Mouse (Mus musculus): ENCODE data around the gene Paqr8.
A peak's percentile ranks its signal among the peaks of the same experiment; 100 is the strongest.

Paqr8 gene

DNA sequence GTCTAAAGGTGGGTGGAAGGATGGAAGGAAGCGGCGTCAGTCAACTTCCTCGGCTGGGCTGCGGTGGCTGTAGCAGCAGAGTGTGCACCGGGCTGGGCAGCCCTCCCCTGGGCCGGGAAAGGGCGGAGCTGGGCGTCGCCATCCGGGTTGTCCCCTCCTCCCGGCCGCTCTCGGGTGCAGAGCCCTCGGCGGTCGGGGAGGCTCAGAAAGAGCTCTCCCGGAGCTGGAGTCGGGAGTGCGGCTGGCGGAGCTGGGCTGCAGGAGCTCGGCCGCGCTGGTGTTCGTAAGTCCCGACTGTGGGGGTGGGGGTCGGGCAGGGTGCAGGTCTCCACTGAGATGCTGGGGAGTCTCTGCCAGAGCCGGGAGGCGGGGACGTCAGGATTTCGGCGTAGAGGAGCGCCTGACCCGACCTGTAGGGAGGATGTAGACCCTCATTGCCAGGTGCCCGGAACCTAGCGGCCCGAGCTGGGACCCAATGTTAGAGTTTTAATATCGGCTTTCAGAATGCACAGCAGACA, at the start of gene Paqr8:
TSS of gene Paqr8 (plus strand) at position 203 of the 518 bp plus-strand sequence.
- peak; percentile 85 for DNase-seq

DNA sequence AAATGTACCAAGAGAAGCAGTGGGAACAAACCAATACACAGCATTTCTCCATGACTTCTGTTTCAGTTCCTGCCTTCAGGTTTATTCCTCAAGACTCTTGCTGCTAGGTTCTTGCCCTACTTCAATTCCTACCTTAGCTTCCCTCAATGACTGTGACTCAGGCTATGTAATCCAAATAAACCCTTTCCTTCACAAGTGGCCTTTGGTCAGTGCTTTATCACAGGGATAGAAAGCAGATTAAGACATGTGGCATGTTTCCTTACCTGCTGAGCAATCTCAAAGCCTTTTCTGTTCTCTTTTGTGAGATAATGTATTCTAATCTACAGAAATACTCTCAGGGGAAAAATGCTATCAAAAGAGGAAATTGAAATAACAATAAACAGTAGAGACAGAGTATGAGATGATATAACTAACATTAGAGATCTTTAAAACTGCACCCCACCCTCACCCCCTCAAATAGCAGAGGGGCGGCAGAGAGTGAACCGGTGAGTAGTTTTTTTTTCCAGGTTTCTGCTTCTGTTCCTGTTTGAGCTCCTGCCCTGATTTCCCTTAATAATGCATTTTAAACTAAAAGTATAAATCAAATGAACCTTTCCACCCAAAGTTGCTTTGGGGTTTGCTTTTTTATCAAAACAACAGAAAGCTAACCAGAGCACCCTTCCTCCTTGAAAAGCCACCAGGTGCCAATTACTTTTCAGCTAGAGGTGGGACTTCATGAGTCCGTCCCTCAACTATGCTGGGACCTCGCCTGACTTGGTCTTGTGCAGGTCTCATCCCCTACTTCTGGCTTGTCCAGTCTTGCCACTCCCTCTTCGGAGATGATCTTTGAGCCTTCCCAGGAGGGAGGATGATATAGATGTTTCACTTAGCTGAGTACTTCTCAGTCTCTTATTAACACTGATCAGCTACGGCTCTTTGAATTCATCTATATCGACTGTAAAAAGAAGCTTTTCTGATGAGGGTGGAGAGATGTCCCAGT, 33.2 kb upstream of the Paqr8 start:
- DNase-seq = no peak

DNA sequence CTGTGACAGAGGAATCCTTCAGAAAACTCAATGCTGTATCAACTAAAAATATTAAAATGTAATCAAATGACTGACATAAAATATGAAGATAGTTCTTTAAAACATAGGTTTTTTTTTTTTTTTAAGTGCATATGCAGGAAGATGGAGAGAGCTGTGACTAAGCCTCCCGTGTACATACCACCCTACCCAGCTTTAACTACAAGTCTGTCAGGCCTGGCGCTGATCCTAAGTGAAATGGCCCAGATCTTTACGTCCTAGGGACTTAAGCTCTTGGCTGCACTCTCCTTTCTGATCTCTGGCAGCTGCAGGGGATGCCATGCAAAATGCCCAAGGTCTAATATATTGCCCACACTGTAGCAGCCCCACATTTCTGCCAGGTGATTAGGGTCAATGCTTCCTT, 29.6 kb upstream of the Paqr8 start:
- no peak for DNase-seq

DNA sequence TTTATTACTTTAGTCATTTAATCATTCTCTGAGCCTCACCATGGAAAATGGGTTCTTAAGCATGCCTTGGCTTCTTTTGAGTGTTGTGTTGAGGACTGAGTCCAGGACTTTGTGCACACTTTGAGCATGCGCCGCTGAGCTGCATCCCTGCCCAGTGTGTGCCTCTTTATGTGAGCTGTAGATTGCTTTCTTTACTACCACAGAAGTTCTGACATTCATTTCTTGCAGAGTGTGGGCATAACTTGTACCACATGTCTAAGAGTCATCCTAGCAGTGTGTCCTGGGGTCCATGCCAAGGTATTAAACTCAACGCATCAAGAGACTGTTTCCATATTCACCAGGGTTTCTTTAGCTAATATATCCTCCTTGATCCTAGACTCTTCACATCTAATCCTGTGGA, 28.5 kb upstream of the Paqr8 start:
- DNase-seq = no peak

GRCm38 (mm10) chr1:20863452-20864172, 26.8 kb upstream of the Paqr8 start:
- DNase-seq = no peak

- no peak for DNase-seq
Measured at GRCm38 (mm10) chr1:20867241-20867902, 23.0 kb upstream of the Paqr8 start.

DNA sequence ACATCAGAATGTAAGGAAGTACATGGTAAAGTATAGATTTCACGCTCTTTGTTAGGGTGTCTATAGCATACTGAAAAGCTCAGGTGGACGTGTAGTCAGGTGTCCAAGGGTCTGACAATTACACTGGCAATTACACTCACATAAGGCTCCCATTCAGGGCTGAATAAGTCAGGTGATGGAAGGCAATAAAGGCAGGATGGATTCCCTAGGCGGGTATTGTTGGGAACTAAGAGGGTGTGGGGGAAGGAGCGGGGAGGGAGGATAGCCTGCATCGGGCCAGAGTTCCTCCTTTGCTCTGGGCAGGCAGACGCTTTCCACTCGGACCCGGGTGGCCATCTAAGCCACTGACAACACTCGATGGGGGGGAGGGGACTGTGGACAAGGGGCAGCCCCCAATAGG, 22.4 kb upstream of the Paqr8 start:
- no peak for DNase-seq

DNA sequence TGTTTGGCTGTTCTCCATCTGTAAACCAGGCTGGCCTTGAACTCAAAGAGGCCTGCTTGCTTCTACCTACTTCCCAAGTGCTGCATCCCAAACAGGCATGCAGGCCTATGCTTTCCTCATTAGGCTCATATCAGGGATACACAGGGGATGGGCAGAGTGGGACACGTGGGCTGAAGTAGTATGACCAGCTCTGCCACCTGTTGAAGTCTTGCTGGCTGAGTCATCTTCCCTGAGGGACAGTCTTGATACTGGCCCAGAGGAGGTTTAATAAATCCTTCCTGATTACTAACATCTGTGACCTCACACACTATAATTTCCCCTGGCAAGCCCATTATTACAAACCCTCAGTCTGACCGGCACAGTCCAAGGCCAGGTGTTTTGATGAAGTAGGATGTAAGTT, 19.5 kb upstream of the Paqr8 start:
- DNase-seq = no peak

DNA sequence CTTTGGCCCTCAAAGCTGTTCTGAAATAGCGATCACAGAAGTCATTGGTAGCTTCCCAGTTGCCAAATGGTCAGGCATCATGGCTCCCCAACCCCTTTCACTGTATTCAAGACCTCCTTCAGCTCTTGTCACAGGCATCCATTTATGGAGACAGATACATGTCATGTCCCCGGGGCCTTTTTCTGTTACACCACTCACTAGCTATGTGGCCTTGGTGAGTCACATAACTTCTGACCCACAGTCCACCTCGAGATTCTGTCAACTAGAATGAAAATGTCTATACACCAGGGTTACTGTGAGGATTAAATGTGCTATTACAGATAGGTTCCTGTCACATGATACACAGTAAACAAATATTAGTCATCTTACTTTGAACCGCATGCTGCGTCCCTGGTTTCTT, 17.9 kb upstream of the Paqr8 start:
- DNase-seq = no peak

GRCm38 (mm10) chr1:20874061-20874460, 16.3 kb upstream of the Paqr8 start:
- DNase-seq = no peak

GRCm38 (mm10) chr1:20877355-20877754, 13.1 kb upstream of the Paqr8 start:
- no peak for DNase-seq

- no peak for DNase-seq
Measured at GRCm38 (mm10) chr1:20879361-20879760, 11.0 kb upstream of the Paqr8 start.

DNA sequence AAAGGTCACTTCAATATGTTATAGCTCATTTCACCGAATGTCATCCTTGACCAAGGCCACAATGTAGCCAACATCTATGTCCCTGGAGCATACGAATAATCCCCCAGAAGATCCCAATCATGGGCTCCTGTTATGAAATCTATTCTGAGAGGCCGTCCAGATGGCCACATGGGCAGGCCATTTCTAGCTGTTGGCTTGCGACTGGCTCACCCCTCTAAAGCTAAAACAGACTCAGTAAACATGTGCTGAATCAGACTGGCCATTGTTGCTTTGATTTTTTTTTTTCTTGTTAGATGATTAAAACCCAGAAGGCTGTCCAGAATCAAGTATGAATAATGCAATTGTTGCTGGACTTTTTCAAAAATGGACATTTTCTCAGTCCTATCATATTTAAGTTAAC, 7.3 kb upstream of the Paqr8 start:
- no peak for DNase-seq

GRCm38 (mm10) chr1:20889677-20890403, 566 bp upstream of the Paqr8 start:
- no peak for DNase-seq

GRCm38 (mm10) chr1:20890941-20891399, 564 bp downstream of the Paqr8 start:
- DNase-seq = peak; percentile 50

DNA sequence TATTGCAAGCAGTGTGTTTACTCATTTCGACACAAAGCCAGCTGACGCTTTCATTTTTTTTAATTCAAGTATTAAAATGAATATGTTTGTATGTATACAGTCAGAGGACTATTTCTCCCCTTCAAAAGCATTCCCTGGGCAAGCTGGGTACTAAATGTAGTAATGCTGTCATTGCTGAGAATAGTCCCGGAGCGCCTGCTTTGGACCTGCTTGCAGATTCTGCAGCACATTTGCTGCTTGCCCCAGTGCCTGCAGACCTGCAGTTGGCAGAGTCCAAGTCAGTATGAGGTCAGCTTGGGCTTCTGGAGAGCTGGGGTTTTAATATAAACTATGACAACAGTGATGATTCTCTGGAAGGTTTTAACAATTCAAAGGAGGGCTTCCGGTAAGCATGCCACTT, 2.7 kb downstream of the Paqr8 start:
- DNase-seq = no peak

DNA sequence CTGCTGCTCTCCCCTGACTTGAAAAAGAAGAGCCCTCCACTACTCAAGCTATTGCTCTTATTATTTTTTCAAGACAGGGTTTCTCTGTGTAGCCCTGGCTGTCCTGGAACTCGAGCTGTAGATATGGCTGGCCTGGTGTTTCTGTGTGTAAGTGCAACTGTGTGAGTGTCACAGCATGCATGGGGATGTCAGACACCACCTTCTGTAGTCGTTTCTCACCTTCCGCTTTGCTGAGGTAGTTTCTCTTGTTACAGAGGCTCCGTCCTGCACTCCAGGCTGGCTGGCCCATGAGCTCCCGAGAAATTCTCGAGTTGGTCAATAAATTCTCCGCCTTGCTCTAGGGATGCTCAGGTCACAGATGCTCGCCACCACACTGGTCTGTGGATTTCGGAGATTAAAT, 8.0 kb downstream of the Paqr8 start:
- DNase-seq = no peak

DNA sequence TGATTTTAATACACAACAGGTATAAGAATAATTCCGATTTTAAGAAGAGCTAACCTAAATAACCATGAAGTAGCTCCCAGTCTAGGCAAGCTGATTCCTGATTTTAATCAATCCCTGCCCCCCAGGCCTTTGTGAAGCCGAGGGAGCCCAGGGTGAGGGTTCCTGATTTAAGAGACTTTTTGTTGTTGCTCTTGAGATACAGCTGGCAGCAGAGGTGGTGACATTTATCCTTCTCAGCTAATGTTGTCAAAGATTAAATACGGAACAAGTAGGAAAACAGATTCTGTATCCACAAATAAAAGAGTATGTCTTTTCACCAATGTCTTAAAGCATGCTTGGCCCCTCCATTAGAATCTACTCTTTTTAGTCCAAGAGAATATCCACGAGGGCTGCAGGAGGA, 9.9 kb downstream of the Paqr8 start:
- no peak for DNase-seq

- DNase-seq = no peak
Measured at GRCm38 (mm10) chr1:20905501-20906127, 15.2 kb downstream of the Paqr8 start.

GRCm38 (mm10) chr1:20906128-20906515, 15.7 kb downstream of the Paqr8 start:
- no peak for DNase-seq

DNA sequence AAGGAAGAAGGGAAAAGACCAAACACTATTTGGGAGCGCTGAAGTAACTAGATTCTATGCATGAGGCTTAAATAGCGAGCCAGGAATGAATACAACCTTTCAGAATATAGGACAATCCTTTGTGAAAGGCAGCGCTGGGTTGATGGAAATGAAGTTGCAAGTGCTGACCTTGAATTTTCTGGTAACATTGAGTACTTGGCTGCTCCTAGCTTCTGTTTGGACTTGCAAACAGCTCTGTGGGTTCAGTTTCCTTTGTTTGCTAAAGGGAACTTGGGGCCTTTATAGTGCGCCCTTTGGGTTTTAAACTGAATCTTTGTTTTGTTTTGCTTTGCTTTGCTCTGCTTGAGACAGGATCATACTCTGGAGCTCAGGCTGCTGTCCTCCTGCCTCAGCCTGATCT, 18.1 kb downstream of the Paqr8 start:
- DNase-seq = no peak

DNA sequence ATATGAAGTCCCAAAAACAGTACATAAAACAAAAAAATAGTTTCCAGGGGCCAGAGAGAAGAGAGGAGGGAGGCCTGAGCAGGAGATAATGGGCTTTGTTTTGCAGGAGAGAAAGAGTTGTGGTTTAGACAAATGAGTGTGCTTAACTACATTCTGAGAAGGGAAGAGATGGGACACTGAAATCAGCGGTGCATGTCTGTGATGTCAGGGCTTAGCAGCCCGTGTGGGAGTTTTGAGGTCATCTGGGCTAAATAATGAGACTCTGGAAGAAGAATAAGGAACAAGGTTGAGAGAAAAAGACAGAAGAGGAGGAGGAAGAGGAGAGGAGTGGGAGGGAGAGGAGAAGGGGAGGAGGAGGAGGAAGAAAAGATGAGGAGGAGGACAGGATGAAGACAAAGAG, 21.7 kb downstream of the Paqr8 start:
- DNase-seq = no peak

Data from kidney, adult 18-20 months (tissue).